8 mouse cellular contexts compared by ENCODE assay signal in the genomic region with DNA sequence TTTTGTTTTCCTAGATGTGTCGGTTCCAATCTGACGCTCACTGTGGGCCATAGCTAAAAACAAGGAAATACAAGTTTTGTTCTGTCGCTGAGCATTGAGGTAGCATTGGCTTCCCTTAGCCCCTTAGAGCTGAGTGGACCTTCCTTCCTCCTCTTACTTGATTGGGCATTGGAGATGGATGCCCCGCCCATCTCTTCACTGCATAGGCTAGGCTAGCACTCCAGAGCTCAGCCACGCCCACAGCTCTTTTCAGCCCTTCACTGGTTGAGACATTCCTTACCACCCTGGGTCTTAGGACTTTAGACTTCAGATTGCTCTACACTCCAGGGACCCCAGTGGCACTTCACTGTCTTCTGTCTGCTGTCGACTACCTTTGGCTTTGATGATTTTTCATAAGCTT.
DNase-seq lines count a peak whose midpoint lies in the region; ATAC-seq and TF ChIP-seq lines count a peak whose summit lies in the region.

No protein-coding gene starts in this region.

- WGBS in forebrain, embryonic 12.5 days: 13% methylated on average over 6 of the region's 6 CpGs
- 24% methylated on average over 6 of the region's 6 CpGs for WGBS in intestine, postnatal 0 days
- WGBS in lung, embryonic 15.5 days: 18% methylated on average over 6 of the region's 6 CpGs

- intact Hi-C loops in gastrocnemius, adult 2 months (cut with DNase I): no loop called here

- H3K4me2 ChIP-seq in forebrain, embryonic 12.5 days: peak overlapping the region; percentile 39
- H3K4me2 ChIP-seq in intestine, postnatal 0 days (replicated peaks; ENCODE audit: low read depth): peak overlapping the region; percentile 61
- peak overlapping the region; percentile 45 for H3K4me2 ChIP-seq in lung, embryonic 15.5 days

- ATAC-seq in forebrain, embryonic 12.5 days (ENCODE audit: low FRiP score): peak; percentile 83
- ATAC-seq in intestine, postnatal 0 days: peak; percentile 90
- peak; percentile 76 for ATAC-seq in lung, embryonic 15.5 days (ENCODE audit: borderline replicate concordance, extremely low read depth, low FRiP score, low TSS enrichment)

- peaks cover 51% of the 10 kb centered on the region for H3K4me1 ChIP-seq in forebrain, embryonic 12.5 days
- 0 out of 2 replicates have a peak, but pooled peaks cover 4% of the 10 kb centered on the region for H3K4me1 ChIP-seq in intestine, postnatal 0 days (replicated peaks; ENCODE audit: control insufficient read depth, insufficient read depth, low read length)
- peaks cover 55% of the 10 kb centered on the region for H3K4me1 ChIP-seq in lung, embryonic 15.5 days

- TF ChIP-seq CTCF in gastrocnemius, adult 2 months (IDR thresholded peaks at IDR 0.05): no peak
- TF ChIP-seq CTCF in intestine, postnatal 0 days (IDR thresholded peaks at IDR 0.05; ENCODE audit: low read depth): no peak

- 0 out of 2 replicates have a peak overlapping the region, but pooled peaks have one; percentile 8 for H3K4me3 ChIP-seq in gastrocnemius, adult 2 months
- H3K4me3 ChIP-seq in forebrain, embryonic 12.5 days (replicated peaks): peak overlapping the region; percentile 11; the same call in 1 of the 2 replicates
- peak overlapping the region; percentile 23 for H3K4me3 ChIP-seq in intestine, postnatal 0 days (ENCODE audit: low read depth, low read length)
- peak overlapping the region; percentile 6; the same call in 1 of the 2 replicates for H3K4me3 ChIP-seq in lung, embryonic 15.5 days

- no peak for DNase-seq in gastrocnemius, adult 2 months
- DNase-seq in gastrocnemius, postnatal 25 days: no peak
- peak; percentile 84 for DNase-seq in retina, postnatal 1 day
- DNase-seq in right cerebral cortex, postnatal 25 days: no peak
- DNase-seq in left cerebral cortex, adult 9 months (ENCODE audit: low spot score in 2 of 2): no peak

- H3K36me3 ChIP-seq in forebrain, embryonic 12.5 days (replicated peaks): no peaks in the 10 kb centered on the region
- H3K36me3 ChIP-seq in intestine, postnatal 0 days (ENCODE audit: control insufficient read depth, insufficient read depth): no peaks in the 10 kb centered on the region
- H3K36me3 ChIP-seq in lung, embryonic 15.5 days: no peaks in the 10 kb centered on the region

- H3K9ac ChIP-seq in forebrain, embryonic 12.5 days: no peak overlapping the region
- H3K9ac ChIP-seq in intestine, postnatal 0 days (ENCODE audit: low read depth, low read length): no peak overlapping the region
- no peak overlapping the region for H3K9ac ChIP-seq in lung, embryonic 15.5 days

- H3K9me3 ChIP-seq in forebrain, embryonic 12.5 days: no peaks in the 10 kb centered on the region
- no peaks in the 10 kb centered on the region for H3K9me3 ChIP-seq in intestine, postnatal 0 days (ENCODE audit: control insufficient read depth)
- H3K9me3 ChIP-seq in lung, embryonic 15.5 days: no peaks in the 10 kb centered on the region

- no peak overlapping the region for H3K27ac ChIP-seq in gastrocnemius, adult 2 months
- no peak overlapping the region for H3K27ac ChIP-seq in forebrain, embryonic 12.5 days
- no peak overlapping the region for H3K27ac ChIP-seq in intestine, postnatal 0 days (ENCODE audit: low read depth, low read length)
- H3K27ac ChIP-seq in lung, embryonic 15.5 days: no peak overlapping the region

- 0 out of 2 replicates have a peak, but pooled peaks cover 4% of the 10 kb centered on the region for H3K27me3 ChIP-seq in forebrain, embryonic 12.5 days
- H3K27me3 ChIP-seq in intestine, postnatal 0 days (replicated peaks; ENCODE audit: control insufficient read depth, insufficient read depth, low read length): no peaks in the 10 kb centered on the region
- no peaks in the 10 kb centered on the region for H3K27me3 ChIP-seq in lung, embryonic 15.5 days
